Mouse (Mus musculus) neutrophil, adult 83 days (primary cell): Measurements from ENCODE around the gene Gm45902. TPM values are rescaled to one million over a fixed set of nuclear protein-coding genes. Genes with fewer than 3 reads are reported as not detected.

ENCODE experiments used
- total RNA-seq, 2 experiments: library from RNA; stranded (reverse); gene quantifications; one replicate each; pipeline ENCODE4 v1.2.4; 2023

Gene Gm45902
- 10 to 100 TPM; 21.8 to 27.9 TPM for total RNA-seq

DNA sequence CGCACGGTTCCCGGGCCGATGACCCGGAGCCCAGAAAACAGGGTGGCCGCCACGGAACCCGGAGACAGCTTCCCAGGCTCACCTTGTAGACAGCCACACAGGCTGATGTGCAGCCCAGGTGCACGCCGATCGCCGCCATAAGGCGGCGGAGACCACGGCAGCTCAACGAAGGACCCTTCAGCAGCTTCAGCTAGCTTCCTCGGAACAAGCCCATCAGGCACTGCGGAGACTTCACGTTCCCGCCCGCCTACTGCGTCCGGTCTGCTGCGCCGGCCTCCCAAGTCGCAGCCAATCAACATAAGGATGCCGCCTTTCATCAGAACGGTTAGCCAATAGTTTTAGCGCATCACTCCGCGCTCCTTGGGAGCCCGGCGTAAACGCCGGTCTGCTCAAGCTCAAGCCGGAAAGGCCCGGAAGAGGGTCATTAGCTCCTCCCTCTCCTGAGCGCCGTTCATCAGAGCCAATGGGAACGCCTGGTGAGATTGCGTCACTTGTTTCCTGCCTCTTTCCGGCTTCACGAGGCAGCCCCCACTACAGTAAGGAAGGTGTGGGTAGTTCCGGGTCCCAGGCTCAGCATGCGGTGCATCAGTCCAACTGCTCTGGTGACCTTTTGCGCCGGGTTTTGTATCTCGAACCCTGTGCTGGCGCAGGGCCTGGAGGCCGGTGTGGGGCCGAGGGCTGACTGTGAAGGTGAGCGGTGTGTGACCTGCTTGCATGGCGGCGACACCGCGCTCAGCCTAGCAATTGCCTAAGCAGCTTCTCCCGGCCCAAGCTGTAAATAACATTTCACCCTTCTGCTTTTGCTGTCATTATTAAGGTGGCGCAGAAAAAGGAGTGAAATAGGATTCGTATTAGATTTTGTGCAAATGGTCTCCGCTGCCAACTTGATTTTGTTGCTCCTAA lies at the start of gene Gm45902, which contains the start of the genes Hspa14 and Cdnf:
TSS of gene Gm45902 (minus strand) at position 239 of the 903 bp plus-strand sequence.
TSS of gene Hspa14 (minus strand) at position 263 of the 903 bp plus-strand sequence.
TSS of gene Cdnf (plus strand) at position 479 of the 903 bp plus-strand sequence.

DNA sequence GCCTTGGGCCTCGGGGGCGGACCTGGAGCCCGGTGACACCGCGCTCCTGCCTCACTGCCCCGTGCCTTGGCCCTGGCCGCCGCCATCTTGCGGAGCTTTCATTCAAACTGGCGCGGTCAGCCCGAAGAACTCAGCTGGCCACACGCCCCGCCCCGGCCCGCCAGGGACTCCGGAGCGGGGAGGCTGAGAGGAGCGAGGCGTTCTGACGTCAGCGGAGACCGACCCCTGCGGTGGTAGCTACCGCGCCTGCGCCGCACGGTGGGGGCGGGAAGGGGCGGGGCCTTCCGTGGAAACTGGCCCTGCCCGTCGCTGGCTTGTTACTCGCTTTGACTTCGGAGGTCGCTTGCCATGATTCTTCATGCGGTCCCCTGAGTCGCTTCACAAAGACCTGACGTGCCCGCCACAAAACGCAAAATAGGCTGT lies 37.7 kb downstream of the Gm45902 start, which contains the start of gene Suv39h2:
TSS of gene Suv39h2 (minus strand) at position 171 of the 423 bp plus-strand sequence.

Other genes starting within 250 kb of the Gm45902 start
- 1 to 10 TPM; 6.9 to 7.8 TPM for gene Nmt2, start 228.6 kb downstream of the Gm45902 start, total RNA-seq
- gene Rpp38, start 180.1 kb downstream of the Gm45902 start, total RNA-seq = 1 to 10 TPM; 1.1 to 1.9 TPM
- gene Acbd7, start 176.6 kb downstream of the Gm45902 start, total RNA-seq = not detected
- gene Olah, start 115.6 kb downstream of the Gm45902 start, total RNA-seq = not detected
- 1 to 10 TPM in 1 of 2 experiments, under 1 TPM in 1; 0.70 to 1.3 TPM for gene Meig1, start 90.1 kb downstream of the Gm45902 start, total RNA-seq
- gene Dclre1c, start 88.7 kb downstream of the Gm45902 start, total RNA-seq = 10 to 100 TPM; 34.9 to 38.9 TPM
- gene Suv39h2, start 37.8 kb downstream of the Gm45902 start, total RNA-seq = 1 to 10 TPM; 2.2 to 2.6 TPM
- 100 to 1,000 TPM in 1 of 2 experiments, 10 to 100 TPM in 1; 85.9 to 103 TPM for gene Hspa14, start within 50 bp of the Gm45902 start, total RNA-seq
- gene Cdnf, start 240 bp upstream of the Gm45902 start, total RNA-seq = under 1 TPM; 0.50 to 0.57 TPM
- 100 to 1,000 TPM; 272 to 312 TPM for gene Fam107b, start 57.7 kb upstream of the Gm45902 start, total RNA-seq